Mouse (Mus musculus): ENCODE measurements around the gene Lst1.

Gene Lst1

GRCm38 (mm10) chr17:35157254-35157653 lies 31.0 kb downstream of the Lst1 start:
- no peak for DNase-seq

- DNase-seq = no peak
These were observed 31.6 kb downstream of the Lst1 start for GRCm38 (mm10) chr17:35156461-35157200.

GRCm38 (mm10) chr17:35155451-35155850 lies 32.8 kb downstream of the Lst1 start:
- no peak for DNase-seq

GRCm38 (mm10) chr17:35154616-35155015 lies 33.6 kb downstream of the Lst1 start:
- DNase-seq = no peak

GRCm38 (mm10) chr17:35153931-35154330 lies 34.3 kb downstream of the Lst1 start:
- DNase-seq = no peak

GRCm38 (mm10) chr17:35153077-35153476 lies 35.2 kb downstream of the Lst1 start:
- DNase-seq = no peak

GRCm38 (mm10) chr17:35152121-35152520 lies 36.1 kb downstream of the Lst1 start:
- DNase-seq = no peak

- no peak for DNase-seq
These were observed 40.2 kb downstream of the Lst1 start for GRCm38 (mm10) chr17:35147922-35148639.

GRCm38 (mm10) chr17:35147348-35147747 lies 40.9 kb downstream of the Lst1 start:
- no peak for DNase-seq

- DNase-seq = no peak
These were observed 42.1 kb downstream of the Lst1 start for GRCm38 (mm10) chr17:35146139-35146538.

GRCm38 (mm10) chr17:35141971-35142370 lies 46.3 kb downstream of the Lst1 start:
- no peak for DNase-seq

- no peak for DNase-seq
These were observed 47.7 kb downstream of the Lst1 start for GRCm38 (mm10) chr17:35140490-35140996.

GRCm38 (mm10) chr17:35139269-35139668 lies 49.0 kb downstream of the Lst1 start:
- DNase-seq = no peak

- peak; percentile 71 for DNase-seq
These were observed 52.5 kb downstream of the Lst1 start for GRCm38 (mm10) chr17:35135591-35136320.
